Mouse (Mus musculus) intestine, postnatal 0 days (tissue): ENCODE measurements around the gene Pcbd1. TPM values are rescaled to one million over a fixed set of nuclear protein-coding genes. Genes with fewer than 3 reads are reported as not detected.

ENCODE experiments used
- ATAC-seq: fragments of 200-750 bp; cut with Nextera tagmentation; 2 replicates; pipeline ENCODE4 v1.8.0; 2017; ENCODE audit warnings: mild to moderate bottlenecking, moderate TSS enrichment, moderate library complexity
- H3K27ac ChIP-seq: fragments of 300-500 bp; sonication (generic); 2 replicates; pipeline ENCODE4 v1.5.1; 2014; ENCODE audit warnings: mild to moderate bottlenecking, low read depth, low read length, moderate library complexity
- H3K27me3 ChIP-seq: fragments of 300-500 bp; sonication (generic); replicated peaks from 2 replicates; pipeline ENCODE4 v1.6.1; 2014; ENCODE audit warnings: low read length, mixed read lengths; ENCODE audit not compliant: control insufficient read depth, insufficient read depth
- H3K36me3 ChIP-seq: fragments of 300-500 bp; sonication (generic); 2 replicates; pipeline ENCODE4 v1.6.1; 2014; ENCODE audit warnings: mild to moderate bottlenecking, moderate library complexity; ENCODE audit not compliant: control insufficient read depth, insufficient read depth
- H3K4me1 ChIP-seq: fragments of 300-500 bp; sonication (generic); replicated peaks from 2 replicates; pipeline ENCODE4 v1.6.1; 2014; ENCODE audit warnings: antibody characterized with exemption, low read length, mixed read lengths; ENCODE audit not compliant: control insufficient read depth, insufficient read depth
- H3K4me2 ChIP-seq: fragments of 300-500 bp; sonication (generic); replicated peaks from 2 replicates; pipeline ENCODE4 v1.6.1; 2014; ENCODE audit warnings: low read depth, mild to moderate bottlenecking, moderate library complexity
- H3K4me3 ChIP-seq: fragments of 300-500 bp; sonication (generic); 2 replicates; pipeline ENCODE4 v1.5.1; 2014; ENCODE audit warnings: low read depth, low read length
- H3K9ac ChIP-seq: fragments of 300-500 bp; sonication (generic); 2 replicates; pipeline ENCODE4 v1.6.1; 2014; ENCODE audit warnings: mild to moderate bottlenecking, low read depth, low read length
- H3K9me3 ChIP-seq: fragments of 300-500 bp; sonication (generic); 2 replicates; pipeline ENCODE4 v1.6.1; 2016; ENCODE audit warnings: mixed run types; ENCODE audit not compliant: control insufficient read depth
- CTCF ChIP-seq: sonication (generic); IDR thresholded peaks from 2 replicates; pipeline ENCODE4 v1.5.1; 2016; ENCODE audit warnings: low read depth, mild to moderate bottlenecking, control low read depth, antibody characterized with exemption, moderate library complexity
- WGBS: fragments of 180-500 bp; shearing (Covaris S2); extraction: QIAGEN DNeasy Blood & Tissue Kit; methylation state at CpG from one replicate; pipeline ENCODE4 v1.1.7; 2014; 5-methylcytosine and 5-hydroxymethylcytosine counted together
- polyA plus RNA-seq: library from polyadenylated mRNA; unstranded; fragments of >200 nt; fragmentation: Nextera tagmentation; extraction: Ambion mirVana; gene quantifications from 2 replicates; pipeline ENCODE4 v1.2.1, GENCODE M21; 2015

Gene Pcbd1
- polyA plus RNA-seq, 1 experiment from 2014 or later: 122 TPM

GRCm38 (mm10) chr10:61123276-61123913 lies 34.3 kb downstream of the Pcbd1 start:
- Histone ChIP-seq H3K36me3 (peaks cover 22% of the 10 kb centered on the region), H3K4me3 (no peak overlapping the region), H3K27me3 (no peaks in the 10 kb centered on the region), H3K4me1 (no peaks in the 10 kb centered on the region), H3K9me3 (no peaks in the 10 kb centered on the region), H3K9ac (no peak overlapping the region), H3K4me2 (no peak overlapping the region), H3K27ac (peak overlapping the region; percentile 66)
- ATAC-seq: peak; percentile 83
- no peak for TF ChIP-seq CTCF
- WGBS: 47% methylated on average over 3 of the region's 3 CpGs

GRCm38 (mm10) chr10:61124462-61124861 lies 35.3 kb downstream of the Pcbd1 start:
- Histone ChIP-seq H3K4me3 (no peak overlapping the region), H3K4me2 (no peak overlapping the region), H3K36me3 (peaks cover 17% of the 10 kb centered on the region), H3K4me1 (0 out of 2 replicates have a peak, but pooled peaks cover 2% of the 10 kb centered on the region), H3K27ac (no peak overlapping the region), H3K27me3 (no peaks in the 10 kb centered on the region), H3K9me3 (no peaks in the 10 kb centered on the region), H3K9ac (no peak overlapping the region)
- no peak for ATAC-seq
- 83% methylated on average over 2 of the region's 2 CpGs for WGBS
- TF ChIP-seq CTCF: no peak

- Histone ChIP-seq H3K36me3 (peaks cover 6% of the 10 kb centered on the region; the same call in 1 of the 2 replicates), H3K4me2 (no peak overlapping the region), H3K9ac (no peak overlapping the region), H3K27me3 (no peaks in the 10 kb centered on the region), H3K4me1 (0 out of 2 replicates have a peak, but pooled peaks cover 2% of the 10 kb centered on the region), H3K4me3 (no peak overlapping the region), H3K27ac (no peak overlapping the region), H3K9me3 (no peaks in the 10 kb centered on the region)
- ATAC-seq: no peak
- TF ChIP-seq CTCF: no peak
- 79% methylated on average over 1 of the region's 1 CpGs for WGBS
Observed at GRCm38 (mm10) chr10:61128701-61129365, 39.7 kb downstream of the Pcbd1 start.

- Histone ChIP-seq H3K36me3 (peaks cover 6% of the 10 kb centered on the region; the same call in 1 of the 2 replicates), H3K27ac (no peak overlapping the region), H3K9ac (no peak overlapping the region), H3K27me3 (no peaks in the 10 kb centered on the region), H3K4me1 (0 out of 2 replicates have a peak, but pooled peaks cover 2% of the 10 kb centered on the region), H3K9me3 (no peaks in the 10 kb centered on the region), H3K4me2 (no peak overlapping the region), H3K4me3 (no peak overlapping the region)
- 86% methylated on average over 3 of the region's 3 CpGs for WGBS
- no peak for TF ChIP-seq CTCF
- ATAC-seq: no peak
Observed at GRCm38 (mm10) chr10:61130959-61131358, 41.8 kb downstream of the Pcbd1 start.

GRCm38 (mm10) chr10:61134041-61134440 lies 44.9 kb downstream of the Pcbd1 start:
- TF ChIP-seq CTCF: no peak
- no peaks in the 10 kb centered on the region for H3K4me1 ChIP-seq
- 72% methylated on average over 4 of the region's 4 CpGs for WGBS

GRCm38 (mm10) chr10:61135226-61135839 lies 46.2 kb downstream of the Pcbd1 start:
- Histone ChIP-seq H3K4me2 (no peak overlapping the region), H3K9me3 (no peaks in the 10 kb centered on the region), H3K4me1 (no peaks in the 10 kb centered on the region), H3K36me3 (peaks cover 6% of the 10 kb centered on the region; the same call in 1 of the 2 replicates), H3K27ac (0 out of 2 replicates have a peak overlapping the region, but pooled peaks have one; percentile 1), H3K9ac (no peak overlapping the region), H3K27me3 (no peaks in the 10 kb centered on the region), H3K4me3 (no peak overlapping the region)
- no peak for ATAC-seq
- no peak for TF ChIP-seq CTCF
- 35% methylated on average over 3 of the region's 3 CpGs for WGBS

More at GRCm38 (mm10) chr10:61134041-61134440, 44.9 kb downstream of the Pcbd1 start:
- H3K9ac ChIP-seq: no peak overlapping the region
- no peaks in the 10 kb centered on the region for H3K36me3 ChIP-seq
- H3K4me2 ChIP-seq: no peak overlapping the region
- no peak overlapping the region for H3K27ac ChIP-seq
- no peaks in the 10 kb centered on the region for H3K27me3 ChIP-seq
- H3K9me3 ChIP-seq: no peaks in the 10 kb centered on the region
- no peak for ATAC-seq
- no peak overlapping the region for H3K4me3 ChIP-seq
